Mouse (Mus musculus) embryonic facial prominence, embryonic 14.5 days (tissue): ENCODE data around the gene Olfr279. TPM values are rescaled to one million over a fixed set of nuclear protein-coding genes. Genes with fewer than 3 reads are reported as not detected.
"Not testable (repeated sequence)": the region's sequence is repeated elsewhere in the genome, so short reads cannot be mapped to it uniquely, and the experiment has no call there.

ENCODE experiments used
- ATAC-seq: fragments of 200-750 bp; cut with Nextera tagmentation; 2 replicates; pipeline ENCODE4 v1.8.0; 2017; ENCODE audit warnings: low read depth, moderate number of reproducible peaks, moderate TSS enrichment
- DNase-seq: peaks from one replicate; pipeline ENCODE4 v3.0.0-alpha.2; 2015; ENCODE audit warnings: low spot score
- H3K27ac ChIP-seq: fragments of 300-500 bp; sonication (generic); replicated peaks from 2 replicates; pipeline ENCODE4 v1.5.1; 2014; ENCODE audit warnings: low read depth, mild to moderate bottlenecking, low read length, moderate library complexity
- H3K27me3 ChIP-seq: fragments of 300-500 bp; sonication (generic); replicated peaks from 2 replicates; pipeline ENCODE4 v1.6.1; 2014; ENCODE audit warnings: low read length; ENCODE audit not compliant: control insufficient read depth, insufficient read depth
- H3K36me3 ChIP-seq: fragments of 300-500 bp; sonication (generic); 2 replicates; pipeline ENCODE4 v1.6.1; 2014; ENCODE audit warnings: low read length, mixed read lengths; ENCODE audit not compliant: control insufficient read depth, insufficient read depth
- H3K4me1 ChIP-seq: fragments of 300-500 bp; sonication (generic); 2 replicates; pipeline ENCODE4 v1.6.1; 2014; ENCODE audit warnings: antibody characterized with exemption, low read length; ENCODE audit not compliant: control insufficient read depth, insufficient read depth
- H3K4me2 ChIP-seq: fragments of 300-500 bp; sonication (generic); 2 replicates; pipeline ENCODE4 v1.6.1; 2014; ENCODE audit warnings: low read depth, mild to moderate bottlenecking, low read length, moderate library complexity, mixed read lengths
- H3K4me3 ChIP-seq: fragments of 300-500 bp; sonication (generic); 2 replicates; pipeline ENCODE4 v1.5.1; 2014; ENCODE audit warnings: low read depth, mild to moderate bottlenecking, low read length
- H3K9ac ChIP-seq: fragments of 300-500 bp; sonication (generic); 2 replicates; pipeline ENCODE4 v1.6.1; 2014; ENCODE audit warnings: low read depth, mild to moderate bottlenecking, low read length, moderate library complexity, mixed read lengths
- H3K9me3 ChIP-seq: fragments of 300-500 bp; sonication (generic); 2 replicates; pipeline ENCODE4 v1.6.1; 2016; ENCODE audit warnings: low read length; ENCODE audit not compliant: control insufficient read depth
- WGBS: fragments of 180-500 bp; shearing (Covaris S2); extraction: QIAGEN DNeasy Blood & Tissue Kit; methylation state at CpG from one replicate; pipeline ENCODE4 v1.1.7; 2014; 5-methylcytosine and 5-hydroxymethylcytosine counted together
- polyA plus RNA-seq: library from polyadenylated mRNA; unstranded; fragments of >200 nt; fragmentation: Nextera tagmentation; extraction: Ambion mirVana; gene quantifications from 2 replicates; pipeline ENCODE4 v1.2.1, GENCODE M21; 2014

Olfr279 gene
- polyA plus RNA-seq, 1 experiment from 2014 or later: not detected

DNA sequence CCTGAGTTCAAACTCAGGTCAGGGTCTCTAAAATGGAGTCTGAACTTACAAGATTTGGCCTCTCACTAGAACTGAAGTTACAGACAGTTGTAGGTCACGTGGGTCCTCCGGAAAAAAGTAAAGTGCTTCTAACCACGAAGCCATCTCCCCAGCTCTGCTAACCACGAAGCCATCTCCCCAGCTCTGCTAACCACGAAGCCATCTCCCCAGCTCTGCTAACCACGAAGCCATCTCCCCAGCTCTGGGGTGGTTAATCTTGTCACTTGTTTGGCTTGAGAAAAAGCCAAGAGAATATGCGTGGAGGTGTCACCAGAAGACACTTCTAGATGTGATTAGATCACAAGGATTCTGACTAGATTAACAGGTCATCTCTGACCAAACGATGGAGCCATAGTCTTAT, 21.9 kb downstream of the Olfr279 start:
- H3K27ac ChIP-seq: no peak overlapping the region
- ATAC-seq (no peak), DNase-seq (no peak)
- no peak overlapping the region for H3K4me2 ChIP-seq
- no peak overlapping the region for H3K4me3 ChIP-seq
- no peaks in the 10 kb centered on the region for H3K9me3 ChIP-seq
- peaks cover 12% of the 10 kb centered on the region for H3K36me3 ChIP-seq
- peaks cover 11% of the 10 kb centered on the region for H3K4me1 ChIP-seq
- H3K9ac ChIP-seq: no peak overlapping the region
- WGBS: 73% methylated on average over 8 of the region's 8 CpGs
- H3K27me3 ChIP-seq: no peaks in the 10 kb centered on the region

- H3K4me3 ChIP-seq, H3K27me3 ChIP-seq, H3K9me3 ChIP-seq, H3K4me2 ChIP-seq, ATAC-seq, H3K27ac ChIP-seq, DNase-seq, H3K9ac ChIP-seq: not testable (repeated sequence)
- H3K4me1 ChIP-seq: peaks cover 11% of the 10 kb centered on the region
- WGBS: 74% methylated on average over 2 of the region's 2 CpGs
- H3K36me3 ChIP-seq: peaks cover 18% of the 10 kb centered on the region
These were observed 22.6 kb downstream of the Olfr279 start for GRCm38 (mm10) chr15:98514845-98515244.

GRCm38 (mm10) chr15:98517380-98518355, 25.5 kb downstream of the Olfr279 start:
- H3K27me3 ChIP-seq: no peaks in the 10 kb centered on the region
- no peak overlapping the region for H3K4me3 ChIP-seq
- 69% methylated on average over 16 of the region's 16 CpGs for WGBS
- H3K4me1 ChIP-seq: peaks cover 4% of the 10 kb centered on the region; the same call in 1 of the 2 replicates
- H3K9me3 ChIP-seq: no peaks in the 10 kb centered on the region
- DNase-seq (no peak), ATAC-seq (no peak)
- H3K36me3 ChIP-seq: peaks cover 43% of the 10 kb centered on the region
- H3K4me2 ChIP-seq: no peak overlapping the region
- H3K27ac ChIP-seq: no peak overlapping the region
- H3K9ac ChIP-seq: no peak overlapping the region

- Histone ChIP-seq H3K36me3 (peaks cover 78% of the 10 kb centered on the region), H3K27ac (no peak overlapping the region), H3K9ac (no peak overlapping the region), H3K27me3 (no peaks in the 10 kb centered on the region), H3K4me2 (no peak overlapping the region), H3K4me1 (no peaks in the 10 kb centered on the region), H3K9me3 (no peaks in the 10 kb centered on the region), H3K4me3 (no peak overlapping the region)
- DNase-seq (no peak), ATAC-seq (no peak)
- 93% methylated on average over 3 of the region's 3 CpGs for WGBS
These were observed 29.0 kb downstream of the Olfr279 start for GRCm38 (mm10) chr15:98521245-98521644.

- Histone ChIP-seq H3K27me3 (no peaks in the 10 kb centered on the region), H3K4me2 (no peak overlapping the region), H3K4me3 (no peak overlapping the region), H3K9ac (no peak overlapping the region), H3K9me3 (no peaks in the 10 kb centered on the region), H3K36me3 (peaks cover 98% of the 10 kb centered on the region), H3K27ac (no peak overlapping the region), H3K4me1 (no peaks in the 10 kb centered on the region)
- 71% methylated on average over 5 of the region's 5 CpGs for WGBS
- DNase-seq (no peak), ATAC-seq (no peak)
These were observed 33.9 kb downstream of the Olfr279 start for GRCm38 (mm10) chr15:98526057-98526456.

- Histone ChIP-seq H3K9me3 (no peaks in the 10 kb centered on the region), H3K36me3 (peaks cover 99% of the 10 kb centered on the region), H3K4me3 (no peak overlapping the region), H3K9ac (no peak overlapping the region), H3K4me1 (peaks cover 2% of the 10 kb centered on the region), H3K4me2 (no peak overlapping the region), H3K27ac (no peak overlapping the region), H3K27me3 (no peaks in the 10 kb centered on the region)
- DNase-seq (no peak), ATAC-seq (no peak)
- WGBS: 94% methylated on average over 5 of the region's 5 CpGs
These were observed 35.0 kb downstream of the Olfr279 start for GRCm38 (mm10) chr15:98527056-98527771.

DNA sequence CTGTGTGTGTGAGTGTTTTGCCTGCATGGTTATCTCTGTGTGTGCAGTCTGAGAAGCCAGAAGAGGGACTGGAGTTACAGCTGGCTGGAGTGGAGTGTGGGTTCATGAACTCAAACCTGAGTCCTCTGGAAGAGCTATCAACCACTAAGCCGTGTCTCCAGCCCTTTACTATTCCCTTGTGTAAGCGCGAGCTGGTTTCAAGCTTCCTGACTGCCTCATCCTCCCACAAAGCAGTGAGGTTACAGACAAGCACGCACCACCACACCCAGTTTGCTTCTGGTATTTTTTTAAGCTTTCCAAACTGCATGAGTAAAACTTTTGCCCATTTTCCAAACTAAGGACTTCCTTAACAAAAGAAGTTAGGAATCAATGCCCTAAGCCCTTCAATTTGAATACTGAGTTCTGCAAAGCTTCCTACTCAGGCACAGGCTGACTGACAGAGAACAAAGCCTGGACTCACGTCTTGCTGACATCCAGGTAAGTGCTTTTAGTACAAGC, 35.9 kb downstream of the Olfr279 start:
- Histone ChIP-seq H3K4me1 (peaks cover 7% of the 10 kb centered on the region), H3K27ac (no peak overlapping the region), H3K4me2 (no peak overlapping the region), H3K9me3 (no peaks in the 10 kb centered on the region), H3K4me3 (no peak overlapping the region), H3K9ac (no peak overlapping the region), H3K36me3 (peaks cover 92% of the 10 kb centered on the region), H3K27me3 (no peaks in the 10 kb centered on the region)
- DNase-seq (no peak), ATAC-seq (no peak)
- WGBS: 83% methylated on average over 5 of the region's 5 CpGs

GRCm38 (mm10) chr15:98532281-98532680, 40.1 kb downstream of the Olfr279 start:
- Histone ChIP-seq H3K36me3 (peaks cover 52% of the 10 kb centered on the region), H3K27ac (no peak overlapping the region), H3K9ac (peak overlapping the region; percentile 94), H3K4me3 (peak overlapping the region; percentile 88), H3K4me2 (peak overlapping the region; percentile 87), H3K9me3 (no peaks in the 10 kb centered on the region), H3K27me3 (no peaks in the 10 kb centered on the region), H3K4me1 (peaks cover 7% of the 10 kb centered on the region)
- no peak for DNase-seq
- 26% methylated on average over 5 of the region's 5 CpGs for WGBS
- ATAC-seq: no peak
